Comparison of ENCODE assay signal across 25 mouse cellular contexts in genomic region chr2:90911668-90912067, GRCm38 (mm10). TPM values are rescaled to one million over a fixed set of nuclear protein-coding genes. Genes with fewer than 3 reads are reported as not detected.
"Had no signal": no experiment of that assay in that cellular context is flagged by ENCODE, and none has a peak within 500 bp of the region (broad histone marks: within the 10 kb centered on the region; RNA-seq: fewer than 3 reads in every experiment).

No protein-coding gene starts in this region.

- H3K4me3 ChIP-seq: layer of hippocampus, adult 2 months; limb, embryonic 10.5 days; limb, embryonic 13.5 days; liver, embryonic 12.5 days; liver, embryonic 15.5 days; lung, embryonic 15.5 days; megakaryocyte, embryonic 14.5 days; midbrain, embryonic 10.5 days; midbrain, embryonic 15.5 days; myocyte; neural tube, embryonic 13.5 days; stomach, embryonic 15.5 days had no signal

- H3K9ac ChIP-seq: limb, embryonic 13.5 days; liver, embryonic 12.5 days; liver, embryonic 15.5 days; lung, embryonic 15.5 days; midbrain, embryonic 15.5 days; neural tube, embryonic 13.5 days; stomach, embryonic 15.5 days had no signal

- H3K9me3 ChIP-seq: limb, embryonic 10.5 days; limb, embryonic 13.5 days; liver, embryonic 12.5 days; liver, embryonic 15.5 days; lung, embryonic 15.5 days; megakaryocyte, embryonic 14.5 days; midbrain, embryonic 10.5 days; midbrain, embryonic 15.5 days; neural tube, embryonic 13.5 days; stomach, embryonic 15.5 days had no signal

- H3K27ac ChIP-seq: limb, embryonic 10.5 days; limb, embryonic 13.5 days; liver, embryonic 12.5 days; liver, embryonic 15.5 days; lung, embryonic 15.5 days; midbrain, embryonic 10.5 days; midbrain, embryonic 15.5 days; neural tube, embryonic 13.5 days; stomach, embryonic 15.5 days had no signal

- DNase-seq: kidney, adult 9 months; kidney, postnatal 14 days; layer of hippocampus, adult 9-11 months; liver; lung, adult 18-20 months; lung, postnatal 10 days; lung, postnatal 36 days; retina, postnatal 1 day; right cerebral cortex, postnatal 25 days; spleen, adult 18-20 months; thymus, adult 18-20 months; thymus, postnatal 36 days had no signal

- H3K27me3 ChIP-seq: limb, embryonic 13.5 days; liver, embryonic 12.5 days; liver, embryonic 15.5 days; lung, embryonic 15.5 days; megakaryocyte, embryonic 14.5 days; midbrain, embryonic 15.5 days; neural tube, embryonic 13.5 days; stomach, embryonic 15.5 days had no signal

- ATAC-seq: liver, embryonic 12.5 days; midbrain, embryonic 15.5 days had no signal

- H3K4me2 ChIP-seq: limb, embryonic 13.5 days; liver, embryonic 12.5 days; liver, embryonic 15.5 days; lung, embryonic 15.5 days; midbrain, embryonic 15.5 days; neural tube, embryonic 13.5 days; stomach, embryonic 15.5 days had no signal

RNA-seq across cellular contexts. Expression of gene C1qtnf4, which starts 26.0 kb away (rescaled TPM):
- total RNA-seq: neutrophil, adult 5-6 weeks had no signal
